Mouse (Mus musculus): ENCODE results near the gene Ccl9.

Ccl9 gene

GRCm38 (mm10) chr11:83536831-83537230 is 41.6 kb downstream of the Ccl9 start:
- no peak for DNase-seq (ENCODE audit: low spot score)

DNA sequence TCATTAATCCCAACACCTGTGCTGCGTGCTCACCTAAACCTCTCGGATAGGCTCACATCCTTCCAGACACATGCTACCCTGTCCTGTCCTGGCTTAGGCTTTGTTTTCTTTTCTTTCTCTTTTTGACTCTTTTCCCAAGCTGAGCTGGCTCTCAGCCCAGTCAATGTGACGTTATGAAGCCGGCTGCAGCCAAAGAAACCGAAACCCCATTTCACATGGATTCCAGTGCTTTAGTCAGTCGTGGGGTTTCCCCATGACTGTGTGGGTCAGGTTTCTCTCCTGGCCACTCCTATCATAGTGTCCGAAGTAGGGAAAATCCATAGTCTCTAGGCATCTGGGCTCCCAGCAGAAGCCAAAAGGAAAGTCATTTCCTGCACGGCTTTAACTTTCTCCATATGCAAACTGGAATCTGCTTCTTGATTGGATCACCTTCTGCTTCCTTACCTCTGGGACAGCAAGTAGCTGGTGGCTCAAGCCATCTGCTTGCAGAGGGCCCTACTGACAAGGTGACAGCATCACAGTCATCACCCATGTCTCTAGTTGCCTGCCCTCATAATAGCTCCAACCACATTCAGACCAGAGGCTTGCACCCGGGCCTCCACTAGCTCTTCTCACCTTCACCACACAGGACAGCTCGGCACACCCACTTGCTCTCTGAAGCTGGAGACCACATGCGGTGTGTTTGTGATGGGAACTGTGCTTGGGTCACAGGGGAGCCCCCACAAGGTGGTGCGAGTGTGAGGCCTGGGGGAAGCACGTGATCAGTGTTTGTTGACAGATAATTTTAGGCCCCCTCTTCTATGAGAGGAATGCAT is 43.6 kb downstream of the Ccl9 start:
- no peak for DNase-seq (ENCODE audit: low spot score)

GRCm38 (mm10) chr11:83534143-83534542 is 44.3 kb downstream of the Ccl9 start:
- no peak for DNase-seq (ENCODE audit: low spot score)

- DNase-seq (ENCODE audit: low spot score): no peak
Measured at GRCm38 (mm10) chr11:83533192-83533591, 45.2 kb downstream of the Ccl9 start.

- no peak for DNase-seq (ENCODE audit: low spot score)
Measured at GRCm38 (mm10) chr11:83530360-83530759, 48.1 kb downstream of the Ccl9 start, which contains the start of gene Ccl5. Ccl5 (minus strand) TSS chr11:83530518.

DNA sequence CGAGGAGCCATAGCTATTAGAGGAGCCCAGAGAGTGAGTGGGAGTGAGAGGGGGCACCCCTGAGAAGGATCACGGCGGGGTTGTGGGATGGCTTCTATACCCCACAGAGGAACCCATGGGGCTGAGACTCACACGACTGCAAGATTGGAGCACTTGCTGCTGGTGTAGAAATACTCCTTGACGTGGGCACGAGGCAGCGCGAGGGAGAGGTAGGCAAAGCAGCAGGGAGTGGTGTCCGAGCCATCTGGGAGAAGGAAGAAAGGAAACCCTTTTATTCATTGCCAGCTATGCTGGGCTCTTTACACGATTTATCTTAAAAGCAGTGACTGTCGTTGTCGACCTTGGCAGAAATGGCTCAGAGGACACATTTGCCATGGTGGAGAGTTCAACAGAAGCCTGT is 49.4 kb downstream of the Ccl9 start:
- DNase-seq (ENCODE audit: low spot score): no peak

All from c-Kit-positive CD71-positive TER-119-positive erythroid progenitor cells, embryonic 14.5 days (primary cell).